Mouse (Mus musculus): Measurements from ENCODE around the gene Olfr482. TPM values are rescaled to one million over a fixed set of nuclear protein-coding genes. Genes with fewer than 3 reads are reported as not detected.

Gene Olfr482
- total RNA-seq (2021) (1 to 10 TPM; 1.5 to 3.5 TPM), polyA plus RNA-seq (2012; rRNA removed) (not detected in 2 replicates)
- long read RNA-seq = 0 reads

- DNase-seq = no peak
Measured at GRCm38 (mm10) chr7:108097486-108097885, at the start of gene Olfr482. Olfr482 (minus strand) TSS chr7:108097586.

DNA sequence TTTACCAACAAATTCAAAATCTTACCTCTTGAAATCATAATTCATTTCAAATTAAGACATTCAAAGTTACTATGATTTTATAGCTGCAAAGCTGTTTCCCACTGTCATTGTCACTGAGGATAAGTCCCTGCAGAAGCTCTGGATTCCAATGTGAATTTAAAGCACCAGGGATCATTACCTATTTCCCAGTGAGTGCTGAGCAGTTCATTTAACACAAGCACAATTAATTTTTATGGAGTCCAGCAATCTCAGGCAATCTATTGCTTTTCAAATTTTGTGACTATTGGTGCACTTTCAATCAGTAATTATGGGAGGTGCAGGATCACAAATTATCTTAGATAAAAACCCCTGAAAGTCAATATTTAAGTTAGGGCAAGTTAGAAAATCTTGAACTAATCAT, 30.0 kb upstream of the Olfr482 start, which contains the start of gene Olfr484:
Olfr484 (minus strand) TSS at position 101 of the 400 bp plus-strand sequence.
- DNase-seq = no peak

GRCm38 (mm10) chr7:108121416-108121815, 24.0 kb upstream of the Olfr482 start:
- DNase-seq = no peak

GRCm38 (mm10) chr7:108120681-108121080, 23.3 kb upstream of the Olfr482 start:
- no peak for DNase-seq

- no peak for DNase-seq
Measured at GRCm38 (mm10) chr7:108100549-108100948, 3.2 kb upstream of the Olfr482 start, which contains the start of gene Olfr483. Olfr483 (plus strand) TSS chr7:108100849.

DNA sequence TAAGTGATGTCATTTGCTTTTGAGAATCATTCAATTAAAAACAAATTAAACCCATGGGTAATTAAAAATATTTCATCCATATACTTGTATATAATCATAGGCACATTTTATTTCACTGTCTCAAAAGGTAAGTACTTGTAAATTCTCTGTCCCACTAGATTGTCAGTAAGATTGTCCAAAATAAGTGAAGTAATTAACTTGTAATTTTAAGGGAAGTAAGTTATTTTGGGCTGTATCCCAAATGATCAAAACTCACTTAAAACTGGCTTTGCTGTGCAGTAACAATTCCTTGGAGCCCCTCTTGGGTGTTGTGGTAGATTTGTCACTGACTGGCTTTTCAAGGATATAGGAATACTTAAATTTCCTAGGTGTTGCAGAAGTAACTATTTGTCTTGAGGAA, 17.8 kb downstream of the Olfr482 start, which contains the start of gene Olfr481:
Olfr481 (plus strand) TSS at position 301 of the 400 bp plus-strand sequence.
- DNase-seq = no peak

GRCm38 (mm10) chr7:108067246-108067645, 30.1 kb downstream of the Olfr482 start, which contains the start of gene Olfr480:
Olfr480 (minus strand) TSS chr7:108067346.
- no peak for DNase-seq

- DNase-seq = no peak
Measured at GRCm38 (mm10) chr7:108050393-108050792, 47.0 kb downstream of the Olfr482 start, which contains the start of gene Olfr479. Olfr479 (plus strand) TSS chr7:108050693.

Other genes starting within 250 kb of the Olfr482 start
- not detected for gene Olfr472, start 199.7 kb downstream of the Olfr482 start, total RNA-seq (2021)
- not detected in 2 replicates for gene Olfr472, start 199.7 kb downstream of the Olfr482 start, polyA plus RNA-seq (2012; rRNA removed)
- not detected for gene Olfr473, start 167.1 kb downstream of the Olfr482 start, total RNA-seq (2021)
- gene Olfr473, start 167.1 kb downstream of the Olfr482 start, polyA plus RNA-seq (2012; rRNA removed) = not detected in 2 replicates
- not detected for gene Olfr474, start 142.9 kb downstream of the Olfr482 start, total RNA-seq (2021)
- not detected in 2 replicates for gene Olfr474, start 142.9 kb downstream of the Olfr482 start, polyA plus RNA-seq (2012; rRNA removed)
- gene Olfr476, start 132.8 kb downstream of the Olfr482 start, total RNA-seq (2021) = not detected
- gene Olfr476, start 132.8 kb downstream of the Olfr482 start, polyA plus RNA-seq (2012; rRNA removed) = not detected in 2 replicates
- not detected for gene Olfr477, start 110.9 kb downstream of the Olfr482 start, total RNA-seq (2021)
- not detected in 2 replicates for gene Olfr477, start 110.9 kb downstream of the Olfr482 start, polyA plus RNA-seq (2012; rRNA removed)
- gene Olfr478, start 63.6 kb downstream of the Olfr482 start, total RNA-seq (2021) = not detected
- gene Olfr478, start 63.6 kb downstream of the Olfr482 start, polyA plus RNA-seq (2012; rRNA removed) = not detected in 2 replicates
- not detected for gene Olfr479, start 46.9 kb downstream of the Olfr482 start, total RNA-seq (2021)
- gene Olfr479, start 46.9 kb downstream of the Olfr482 start, polyA plus RNA-seq (2012; rRNA removed) = not detected in 2 replicates
- gene Olfr480, start 30.2 kb downstream of the Olfr482 start, total RNA-seq (2021) = not detected
- gene Olfr480, start 30.2 kb downstream of the Olfr482 start, polyA plus RNA-seq (2012; rRNA removed) = not detected in 2 replicates
- not detected for gene Olfr481, start 17.7 kb downstream of the Olfr482 start, total RNA-seq (2021)
- gene Olfr481, start 17.7 kb downstream of the Olfr482 start, polyA plus RNA-seq (2012; rRNA removed) = not detected in 2 replicates
- gene Olfr483, start 3.3 kb upstream of the Olfr482 start, total RNA-seq (2021) = not detected
- gene Olfr483, start 3.3 kb upstream of the Olfr482 start, polyA plus RNA-seq (2012; rRNA removed) = not detected in 2 replicates
- gene Olfr484, start 29.9 kb upstream of the Olfr482 start, total RNA-seq (2021) = not detected
- gene Olfr484, start 29.9 kb upstream of the Olfr482 start, polyA plus RNA-seq (2012; rRNA removed) = not detected in 2 replicates
- not detected for gene Olfr485, start 62.3 kb upstream of the Olfr482 start, total RNA-seq (2021)
- gene Olfr485, start 62.3 kb upstream of the Olfr482 start, polyA plus RNA-seq (2012; rRNA removed) = not detected in 2 replicates
- not detected for gene Olfr486, start 75.2 kb upstream of the Olfr482 start, total RNA-seq (2021)
- not detected in 2 replicates for gene Olfr486, start 75.2 kb upstream of the Olfr482 start, polyA plus RNA-seq (2012; rRNA removed)
- not detected for gene Olfr487, start 117.0 kb upstream of the Olfr482 start, total RNA-seq (2021)
- gene Olfr487, start 117.0 kb upstream of the Olfr482 start, polyA plus RNA-seq (2012; rRNA removed) = not detected in 2 replicates
- not detected for gene Olfr488, start 160.8 kb upstream of the Olfr482 start, total RNA-seq (2021)
- gene Olfr488, start 160.8 kb upstream of the Olfr482 start, polyA plus RNA-seq (2012; rRNA removed) = not detected in 2 replicates
- not detected for gene Olfr490, start 191.3 kb upstream of the Olfr482 start, total RNA-seq (2021)
- gene Olfr490, start 191.3 kb upstream of the Olfr482 start, polyA plus RNA-seq (2012; rRNA removed) = not detected in 2 replicates
- not detected for gene Olfr491, start 215.9 kb upstream of the Olfr482 start, total RNA-seq (2021)
- gene Olfr491, start 215.9 kb upstream of the Olfr482 start, polyA plus RNA-seq (2012; rRNA removed) = not detected in 2 replicates
- not detected for gene Olfr492, start 226.1 kb upstream of the Olfr482 start, total RNA-seq (2021)
- not detected in 2 replicates for gene Olfr492, start 226.1 kb upstream of the Olfr482 start, polyA plus RNA-seq (2012; rRNA removed)
- gene Olfr493, start 249.4 kb upstream of the Olfr482 start, total RNA-seq (2021) = not detected
- not detected in 2 replicates for gene Olfr493, start 249.4 kb upstream of the Olfr482 start, polyA plus RNA-seq (2012; rRNA removed)

All from adrenal gland, adult 2 months (tissue).